Mouse (Mus musculus): ENCODE data around the gene Dhdh.

DNA sequence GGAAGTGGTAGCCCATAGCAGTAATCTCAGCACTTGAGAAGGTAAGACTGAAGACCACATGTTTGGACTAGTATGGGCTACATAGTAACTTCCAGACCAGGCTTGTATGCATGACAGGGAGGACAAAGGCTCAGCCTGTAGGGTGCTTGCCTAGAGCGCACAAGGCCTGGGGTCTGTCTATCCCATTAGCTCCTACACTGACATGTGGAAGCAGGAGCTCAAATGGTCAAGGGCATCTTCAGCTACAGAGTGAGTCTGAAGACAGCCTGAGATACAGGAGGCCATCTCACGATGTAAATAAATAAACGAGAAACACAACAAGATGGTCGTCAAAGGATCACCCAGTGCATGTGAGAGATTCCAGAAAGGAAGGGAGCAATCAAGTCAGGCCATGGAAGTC lies 26.3 kb downstream of the Dhdh start:
- no peak for TF ChIP-seq FLI1 (IDR thresholded peaks at IDR 0.05; ENCODE audit: low read length)
- no peak for TF ChIP-seq GATA1 (IDR thresholded peaks at IDR 0.05; ENCODE audit: borderline replicate concordance, low read length)
